Mouse (Mus musculus): ENCODE measurements around the gene Nfx1. TPM values are rescaled to one million over a fixed set of nuclear protein-coding genes. Genes with fewer than 3 reads are reported as not detected.

Nfx1 gene
- total RNA-seq, 2 experiments from 2014 or later: 60.0 to 66.7 TPM

Other genes starting within 250 kb of the Nfx1 start
- 127 and 128 TPM in 2 replicates for gene Dnaja1, start 248.8 kb upstream of the Nfx1 start, total RNA-seq (2014; fragmentation: Nextera tagmentation)
- gene Dnaja1, start 248.8 kb upstream of the Nfx1 start, total RNA-seq (2017): 338 and 392 TPM in 2 replicates
- 79.7 and 86.6 TPM in 2 replicates for gene Smu1, start 213.0 kb upstream of the Nfx1 start, total RNA-seq (2014; fragmentation: Nextera tagmentation)
- gene Smu1, start 213.0 kb upstream of the Nfx1 start, total RNA-seq (2017): 136 and 154 TPM in 2 replicates
- 74.8 and 78.1 TPM in 2 replicates for gene B4galt1, start 116.9 kb upstream of the Nfx1 start, total RNA-seq (2014; fragmentation: Nextera tagmentation)
- gene B4galt1, start 116.9 kb upstream of the Nfx1 start, total RNA-seq (2017): 45.0 and 45.5 TPM in 2 replicates
- not detected in 2 replicates for gene Spink4, start 50.9 kb upstream of the Nfx1 start, total RNA-seq (2014; fragmentation: Nextera tagmentation)
- not detected in 2 replicates for gene Spink4, start 50.9 kb upstream of the Nfx1 start, total RNA-seq (2017)
- gene Bag1, start 22.6 kb upstream of the Nfx1 start, total RNA-seq (2014; fragmentation: Nextera tagmentation): 135 and 146 TPM in 2 replicates
- 325 and 367 TPM in 2 replicates for gene Bag1, start 22.6 kb upstream of the Nfx1 start, total RNA-seq (2017)
- 29.9 and 35.6 TPM in 2 replicates for gene Chmp5, start 22.5 kb upstream of the Nfx1 start, total RNA-seq (2014; fragmentation: Nextera tagmentation)
- gene Chmp5, start 22.5 kb upstream of the Nfx1 start, total RNA-seq (2017): 57.8 and 87.8 TPM in 2 replicates
- gene Aqp7, start 77.2 kb downstream of the Nfx1 start, total RNA-seq (2014; fragmentation: Nextera tagmentation): not detected in 2 replicates
- not detected in 2 replicates for gene Aqp7, start 77.2 kb downstream of the Nfx1 start, total RNA-seq (2017)
- gene Aqp3, start 127.3 kb downstream of the Nfx1 start, total RNA-seq (2014; fragmentation: Nextera tagmentation): not detected in 2 replicates
- gene Aqp3, start 127.3 kb downstream of the Nfx1 start, total RNA-seq (2017): not detected in 2 replicates
- 33.0 and 37.3 TPM in 2 replicates for gene Nol6, start 153.5 kb downstream of the Nfx1 start, total RNA-seq (2014; fragmentation: Nextera tagmentation)
- gene Nol6, start 153.5 kb downstream of the Nfx1 start, total RNA-seq (2017): 22.4 and 45.9 TPM in 2 replicates
- gene Ube2r2, start 164.8 kb downstream of the Nfx1 start, total RNA-seq (2014; fragmentation: Nextera tagmentation): 135 and 142 TPM in 2 replicates
- 26.7 and 28.1 TPM in 2 replicates for gene Ube2r2, start 164.8 kb downstream of the Nfx1 start, total RNA-seq (2017)